Mouse (Mus musculus): Measurements from ENCODE around the gene Ppfia2. TPM values are rescaled to one million over a fixed set of nuclear protein-coding genes. Genes with fewer than 3 reads are reported as not detected.

Ppfia2 gene
- total RNA-seq, 2 experiments from 2014 or later: 4.2 to 4.8 TPM

DNA sequence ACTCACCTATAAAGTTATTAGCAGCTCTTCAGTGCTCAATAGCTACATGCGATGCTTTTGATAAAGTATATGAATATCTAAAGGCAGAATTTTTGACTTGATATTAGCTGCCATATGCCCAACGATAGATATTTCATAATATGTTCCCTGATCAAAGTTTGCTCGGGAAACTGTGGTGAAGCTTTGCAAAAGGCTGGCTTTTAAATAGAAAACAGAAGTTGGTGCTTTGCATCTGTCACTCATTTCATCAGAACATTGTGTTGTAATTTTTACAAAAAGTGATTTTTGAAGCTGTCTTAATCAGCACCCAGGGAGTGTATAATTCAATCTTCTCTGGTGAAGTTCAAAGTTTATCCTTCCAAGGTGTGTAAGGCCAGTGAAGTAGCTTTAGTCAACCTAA lies 195.1 kb downstream of the Ppfia2 start:
- no peak for DNase-seq

DNA sequence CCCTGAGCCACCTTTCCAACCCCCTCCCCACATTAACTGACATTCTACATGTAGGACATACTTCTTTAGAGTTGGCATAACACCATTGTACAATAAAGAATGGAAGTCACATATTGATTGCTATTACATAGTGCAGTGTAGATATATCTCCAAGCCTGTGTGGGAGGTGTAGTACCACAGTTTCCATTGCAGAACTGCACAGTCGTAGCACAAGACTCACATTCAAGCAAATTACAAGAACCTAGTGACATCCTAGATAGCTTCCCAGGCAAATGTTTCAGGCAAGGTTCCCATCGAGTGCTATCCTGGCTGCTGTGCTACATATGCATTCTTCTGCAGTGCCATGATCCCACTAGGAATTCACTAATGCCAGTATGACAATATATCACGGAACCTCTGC lies 200.0 kb downstream of the Ppfia2 start:
- no peak for DNase-seq

DNA sequence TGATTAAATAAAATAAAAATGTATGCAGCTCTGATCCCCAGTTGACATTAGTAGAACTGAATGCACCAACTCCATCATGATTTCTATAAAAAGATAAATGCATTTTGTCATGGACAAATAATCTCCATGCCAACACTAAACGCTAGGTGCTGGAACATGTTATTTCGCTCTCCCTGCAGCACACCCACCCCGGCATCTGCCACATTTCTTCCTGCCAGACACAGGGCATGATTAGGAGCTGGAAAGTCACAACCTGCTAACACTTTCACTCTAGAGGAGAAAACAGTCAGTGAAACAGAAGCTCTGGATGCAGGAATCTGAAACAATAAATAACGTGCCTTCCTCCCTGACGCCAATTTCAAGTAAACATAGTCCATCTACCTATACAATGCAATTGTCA lies 211.3 kb downstream of the Ppfia2 start:
- no peak for DNase-seq

DNA sequence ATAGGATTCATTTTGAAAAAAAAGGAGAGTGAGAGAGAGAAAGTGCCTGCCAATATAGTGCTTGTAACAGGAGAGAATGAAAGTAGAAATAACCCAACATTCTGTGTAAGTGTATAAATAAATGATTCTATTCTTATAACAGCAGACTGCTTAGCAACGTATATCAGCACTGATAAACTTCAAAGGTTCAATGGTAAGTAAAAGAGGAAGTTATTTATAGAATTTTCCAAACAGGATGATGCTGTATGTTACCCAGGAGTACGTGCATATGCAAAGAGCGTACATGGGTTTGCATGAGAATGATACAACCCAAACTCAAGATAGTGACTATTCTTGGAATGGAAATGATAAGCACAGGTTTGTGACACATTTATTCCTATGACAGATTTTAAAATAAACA lies 215.4 kb downstream of the Ppfia2 start:
- DNase-seq: no peak

DNA sequence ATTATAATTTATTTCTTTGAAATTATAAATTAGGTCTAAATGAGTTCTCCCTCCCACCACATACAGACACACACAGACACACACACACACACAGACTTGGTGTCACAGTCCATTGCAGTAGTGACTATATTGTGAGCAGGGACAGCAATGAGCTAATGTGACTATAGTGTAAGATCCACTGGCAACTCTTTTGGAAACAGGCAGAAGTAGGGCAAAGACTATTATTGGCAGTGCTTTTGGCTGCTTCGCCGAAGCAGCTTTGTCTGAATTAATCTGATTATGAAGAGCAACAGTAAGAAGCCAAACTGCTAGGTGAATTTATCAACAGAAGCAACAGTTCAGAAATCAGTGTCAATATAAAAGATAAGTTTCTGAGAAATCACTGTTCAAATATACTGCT lies 249.8 kb downstream of the Ppfia2 start:
- DNase-seq: peak in 1 of 2 experiments; percentile 1

DNA sequence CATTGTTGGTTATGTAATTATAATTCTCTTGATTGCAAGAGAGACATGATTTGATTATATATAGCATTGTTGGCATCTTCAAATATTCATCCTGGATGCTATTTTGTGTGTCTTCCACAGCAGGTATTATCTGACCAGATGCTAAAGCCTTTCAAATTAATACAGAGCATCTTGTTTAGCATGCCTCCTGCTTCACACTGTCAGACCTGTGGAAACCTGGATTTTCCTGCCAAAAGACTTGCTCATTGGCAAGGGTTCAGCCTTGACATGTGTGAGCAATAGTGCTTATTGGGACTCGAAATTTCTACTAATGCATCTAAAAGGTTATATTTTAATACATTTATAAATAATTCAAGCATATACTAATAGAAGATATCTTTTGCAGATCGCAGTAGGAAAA lies 262.1 kb downstream of the Ppfia2 start:
- DNase-seq: no peak

DNA sequence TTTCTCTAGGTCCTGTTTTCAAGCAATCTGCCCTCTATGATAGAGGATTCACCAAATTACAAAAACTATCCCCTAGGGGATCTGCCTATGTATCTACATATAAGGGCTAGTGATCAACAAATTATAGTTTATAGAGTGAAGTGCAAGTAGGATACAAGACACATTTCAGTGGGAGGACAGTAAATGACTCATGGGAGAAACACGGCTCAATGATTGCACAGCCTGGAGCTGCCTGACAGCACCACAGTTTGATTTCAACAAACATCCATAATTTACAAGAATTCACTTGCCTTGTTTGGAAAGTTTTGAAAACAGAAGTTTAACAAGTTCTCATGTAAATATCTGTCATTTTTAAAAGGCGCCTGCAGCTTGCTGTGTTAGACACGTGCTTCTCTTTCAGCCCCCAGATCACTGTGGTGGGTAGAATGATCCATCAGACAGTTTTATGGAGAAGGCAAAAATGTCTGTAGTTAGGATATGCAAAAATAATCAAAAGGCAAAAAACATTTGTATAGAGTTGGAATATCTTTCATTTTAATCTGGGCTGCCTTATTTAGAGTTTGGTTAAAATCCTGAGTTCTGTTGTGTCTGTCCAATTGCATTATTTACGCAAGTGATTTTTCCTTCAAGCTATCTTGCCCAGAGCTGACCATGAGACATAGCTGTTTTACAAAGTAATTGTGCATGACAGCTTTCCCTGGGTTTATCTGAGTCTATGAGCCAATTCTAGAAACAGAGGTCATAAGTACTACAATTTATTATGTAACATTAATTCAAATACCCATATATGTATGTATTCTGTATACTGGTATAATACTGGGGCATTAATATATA lies 266.3 kb downstream of the Ppfia2 start:
- no peak for DNase-seq

DNA sequence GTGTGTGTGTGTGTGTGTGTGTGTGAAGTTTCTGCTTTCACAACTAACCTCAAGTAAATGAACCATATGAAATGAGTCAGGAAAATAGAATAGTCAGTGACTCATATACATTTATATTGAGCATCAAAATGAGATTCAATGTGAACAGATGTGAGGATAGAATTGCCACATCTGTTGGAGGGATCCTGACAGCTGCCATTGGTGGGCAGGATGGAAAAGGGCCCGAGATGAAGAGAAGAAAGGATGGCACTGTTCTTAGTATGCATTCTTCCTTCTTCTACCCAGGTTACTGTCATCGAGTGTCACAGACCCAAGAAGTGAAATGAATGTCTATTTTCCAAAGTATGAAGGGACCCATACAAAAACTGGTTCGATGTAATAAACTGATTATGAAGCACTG lies 268.1 kb downstream of the Ppfia2 start:
- no peak for DNase-seq

DNA sequence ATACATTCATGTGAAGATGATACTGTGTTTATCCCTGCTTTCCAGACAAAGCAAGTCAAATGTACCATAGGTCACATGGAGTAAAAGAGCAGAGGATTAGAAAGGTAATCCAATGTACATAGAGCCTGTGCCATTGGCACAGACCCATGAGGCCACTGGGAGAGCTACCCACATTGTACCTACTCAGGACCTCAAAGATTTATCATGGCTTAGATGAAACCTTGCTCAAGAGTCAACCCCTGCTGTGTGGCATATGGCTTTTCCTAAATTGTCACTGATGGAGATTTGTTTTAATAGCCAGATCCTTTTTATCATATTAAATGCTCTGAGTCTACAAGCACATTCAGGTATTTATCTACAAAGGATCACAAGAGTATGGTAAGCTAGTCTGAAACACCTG lies 274.8 kb downstream of the Ppfia2 start:
- DNase-seq: no peak

DNA sequence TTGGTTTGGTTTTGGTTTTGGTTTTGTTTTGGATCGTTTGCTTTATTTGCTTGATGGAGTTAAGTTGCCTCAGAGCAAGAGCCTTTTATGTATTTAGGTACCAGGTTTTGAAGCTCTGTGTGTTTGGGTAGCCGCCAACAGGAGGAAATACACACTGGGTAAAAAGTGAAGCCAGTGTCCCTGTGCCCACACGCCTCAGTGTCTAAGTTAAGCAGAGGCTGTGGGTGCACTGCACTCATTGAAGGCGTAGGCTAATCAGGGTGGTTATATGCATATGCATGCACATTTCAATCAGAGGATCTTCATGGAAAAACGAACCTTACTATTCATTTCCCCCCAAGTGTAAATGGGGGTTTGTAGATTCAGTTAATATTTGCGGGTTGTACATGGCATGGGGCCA lies 290.9 kb downstream of the Ppfia2 start:
- no peak for DNase-seq

DNA sequence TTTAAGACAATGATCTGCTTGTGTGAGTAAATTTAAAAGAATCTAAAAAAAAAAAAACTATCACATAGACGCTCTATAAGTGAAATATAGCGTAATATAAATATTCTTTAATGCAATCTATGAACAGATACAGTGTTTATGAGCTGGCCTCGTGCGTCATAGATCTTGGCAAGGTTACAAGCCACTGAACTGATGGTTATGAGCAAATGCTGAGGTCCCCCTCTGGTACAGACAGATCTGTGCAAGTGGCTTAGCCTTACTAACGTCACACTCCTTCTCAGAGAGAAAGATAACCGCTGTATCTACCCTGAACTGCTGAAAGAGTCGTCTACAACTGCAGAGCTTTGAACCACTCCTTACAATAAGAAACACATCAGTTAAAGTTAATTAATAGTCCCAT lies 293.6 kb downstream of the Ppfia2 start:
- no peak for DNase-seq

DNA sequence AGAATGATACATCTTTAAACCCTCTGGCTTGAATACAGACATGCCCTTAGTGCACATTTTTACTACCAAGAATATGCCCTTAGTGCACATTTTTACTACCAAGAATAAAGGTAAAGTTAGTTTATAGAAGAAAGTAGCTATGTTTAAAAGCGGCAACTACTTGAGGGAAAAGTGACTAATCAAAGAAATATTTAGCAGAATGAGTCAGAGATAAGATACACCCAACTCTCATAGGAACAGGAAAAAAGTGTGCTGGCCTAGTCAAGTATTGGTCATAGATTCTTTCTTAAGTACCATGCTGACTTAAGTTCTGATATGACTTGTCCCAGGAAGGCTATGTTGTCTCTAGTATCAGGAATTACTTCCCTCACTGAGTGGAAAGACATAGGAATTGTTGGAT lies 305.4 kb downstream of the Ppfia2 start:
- no peak for DNase-seq

DNA sequence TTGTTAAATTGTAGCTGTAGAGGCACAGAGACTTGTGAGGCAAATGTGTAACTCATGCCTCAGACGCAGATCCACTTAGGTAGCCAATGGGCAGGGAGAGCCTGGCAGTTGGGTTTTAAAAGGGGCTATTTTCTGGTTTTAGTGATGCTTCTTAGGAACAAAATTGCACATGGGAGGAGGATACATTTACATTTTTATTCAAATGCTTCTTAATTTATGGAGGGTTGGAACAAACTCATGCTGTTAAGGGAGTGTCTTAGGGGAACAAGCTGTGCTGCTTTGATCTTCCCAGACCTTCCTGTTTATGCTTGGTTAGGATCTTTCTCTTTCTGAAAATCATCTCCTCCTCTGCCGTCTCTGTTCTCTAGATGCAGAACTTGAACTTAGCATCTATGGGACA lies 345.3 kb downstream of the Ppfia2 start:
- DNase-seq: no peak

DNA sequence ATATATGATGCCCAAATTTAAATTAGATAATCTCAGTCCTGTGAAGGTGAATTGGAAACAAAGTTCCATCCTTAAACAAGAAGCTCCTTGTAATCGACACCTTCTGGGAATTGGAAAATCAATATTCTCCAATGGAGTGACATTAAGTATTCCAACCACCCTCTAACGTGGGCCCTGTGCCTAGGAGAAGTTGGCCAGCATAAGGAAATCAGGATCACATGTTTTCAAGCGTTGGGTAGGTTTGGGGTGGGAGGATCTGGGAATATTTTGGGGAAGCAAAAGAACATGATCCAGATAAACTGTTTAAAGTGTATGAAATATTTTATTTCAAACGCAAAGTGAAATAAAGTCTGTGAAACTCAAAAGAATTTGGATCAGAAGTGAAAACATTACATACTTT lies 348.2 kb downstream of the Ppfia2 start:
- no peak for DNase-seq

DNA sequence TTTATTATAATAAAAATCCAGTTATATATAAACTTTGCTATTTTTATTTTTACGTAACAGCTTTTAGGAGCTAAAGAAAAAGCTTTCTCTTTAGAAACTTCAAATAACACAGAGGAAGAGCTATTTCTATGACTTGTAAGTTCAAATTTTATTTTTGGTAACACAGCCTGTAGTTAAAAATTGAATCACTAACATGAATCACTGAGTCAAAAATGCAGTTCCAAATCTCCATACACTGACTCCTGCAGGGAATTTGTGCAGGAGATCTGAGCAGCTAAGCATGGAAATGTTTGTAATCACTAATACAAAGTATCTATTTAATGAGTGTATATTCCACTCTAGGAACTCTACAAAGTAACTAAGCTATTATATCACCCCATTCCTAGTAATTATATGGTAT lies 354.1 kb downstream of the Ppfia2 start:
- no peak for DNase-seq

DNA sequence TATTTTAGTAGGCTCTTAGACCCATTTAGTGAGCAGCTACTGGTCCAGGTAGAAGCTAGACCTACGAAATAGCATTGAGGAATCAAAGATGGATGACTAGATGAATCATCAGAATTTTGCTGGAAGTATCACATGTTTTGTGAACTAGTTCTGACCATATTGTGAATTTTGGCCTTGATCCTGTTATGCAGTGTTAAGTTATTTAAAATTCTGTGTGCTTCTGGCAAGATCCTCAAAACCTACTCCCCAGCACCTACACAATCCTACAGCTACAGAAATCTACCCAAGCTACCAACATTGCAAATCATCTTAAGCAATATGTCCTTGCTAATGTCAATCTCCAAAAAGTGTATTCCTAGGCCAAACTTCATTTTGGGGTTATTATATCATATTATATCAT lies 368.3 kb downstream of the Ppfia2 start:
- no peak for DNase-seq

DNA sequence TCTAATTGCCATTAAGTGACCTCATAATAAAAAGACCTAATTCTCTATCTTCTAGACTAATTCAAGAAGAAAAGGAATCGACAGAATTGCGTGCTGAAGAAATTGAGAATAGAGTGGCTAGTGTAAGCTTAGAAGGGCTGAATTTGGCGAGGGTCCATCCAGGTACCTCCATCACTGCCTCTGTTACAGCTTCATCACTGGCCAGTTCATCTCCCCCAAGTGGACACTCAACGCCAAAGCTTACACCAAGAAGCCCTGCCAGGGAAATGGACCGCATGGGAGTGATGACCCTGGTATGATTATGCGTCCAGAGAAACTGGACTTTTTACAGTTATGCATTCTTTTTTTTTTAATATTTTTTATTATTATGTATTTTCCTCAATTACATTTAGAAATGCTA lies 388.0 kb downstream of the Ppfia2 start:
- DNase-seq: no peak

DNA sequence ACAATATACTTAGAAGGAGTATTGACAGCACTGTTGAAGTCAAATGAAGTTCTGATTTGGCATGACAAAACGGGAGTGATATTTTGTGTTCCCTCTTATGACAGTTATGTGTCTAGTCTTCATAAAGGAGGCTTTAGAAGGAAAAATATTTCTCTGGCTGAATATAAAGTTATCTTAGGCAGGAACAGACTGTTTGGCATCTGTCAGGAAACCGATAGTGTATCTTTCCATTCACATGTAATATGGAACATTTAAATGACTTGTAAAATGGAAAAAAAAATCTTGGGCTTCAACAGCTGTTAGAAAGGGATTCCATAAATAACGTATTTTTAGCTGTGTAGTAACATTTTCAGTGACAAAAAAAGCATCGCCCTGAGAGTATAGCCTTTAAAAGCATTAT lies 400.1 kb downstream of the Ppfia2 start:
- no peak for DNase-seq

DNA sequence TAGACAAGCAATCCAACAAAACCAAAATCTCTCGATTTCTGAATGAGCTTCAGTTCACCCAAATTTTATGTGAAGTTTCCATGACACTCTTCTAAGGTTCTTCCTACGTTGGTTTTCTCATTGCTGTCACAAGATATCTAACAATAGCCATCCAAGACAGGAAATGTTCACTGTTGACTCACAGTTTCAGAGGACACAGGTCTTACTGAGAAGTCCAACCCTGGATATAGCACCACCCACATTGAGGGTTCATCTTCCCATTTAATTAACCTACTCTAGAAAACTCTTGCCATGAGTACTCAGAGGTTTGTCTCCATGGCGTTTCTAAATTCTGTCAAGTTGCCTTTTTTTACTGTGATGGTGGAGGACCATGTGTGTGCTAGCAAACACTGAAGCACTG lies 401.7 kb downstream of the Ppfia2 start:
- no peak for DNase-seq

DNA sequence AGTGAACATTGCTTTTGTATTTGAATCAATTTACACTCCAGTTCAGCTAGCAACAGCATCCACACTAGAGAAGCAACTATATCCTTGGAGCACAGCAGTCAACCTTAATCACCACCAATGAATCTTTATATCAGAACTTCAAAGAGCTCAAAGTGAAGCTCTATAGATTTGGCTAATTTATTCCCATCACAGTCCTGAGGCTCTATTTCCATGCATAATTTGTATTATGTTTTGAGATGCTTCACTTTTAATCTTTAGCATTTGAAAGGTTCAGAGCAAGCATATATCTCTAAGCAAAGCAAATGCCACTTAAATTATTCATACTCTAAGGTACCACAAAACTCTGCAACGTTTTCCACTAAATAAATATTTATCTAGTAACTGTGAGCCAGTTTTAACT lies 402.6 kb downstream of the Ppfia2 start:
- no peak for DNase-seq

DNA sequence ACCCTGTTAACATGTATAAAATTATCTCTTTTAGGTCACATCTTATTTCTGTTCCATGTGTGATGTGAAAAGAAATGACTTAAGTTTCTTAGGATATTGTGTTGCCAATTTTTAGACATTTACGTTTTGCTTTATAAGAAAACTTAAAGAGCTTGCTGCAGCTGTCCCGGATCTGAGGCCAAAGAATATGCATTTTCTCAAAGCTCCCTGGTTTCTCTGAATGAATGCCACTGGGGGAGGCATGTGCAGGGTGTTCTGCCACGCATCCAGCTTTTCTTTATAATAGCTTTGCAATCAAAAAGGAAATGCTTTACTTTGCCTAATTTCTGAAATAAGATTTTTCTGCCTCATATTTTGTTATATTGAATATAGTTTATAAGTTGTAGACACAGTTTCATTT lies 411.2 kb downstream of the Ppfia2 start:
- no peak for DNase-seq

DNA sequence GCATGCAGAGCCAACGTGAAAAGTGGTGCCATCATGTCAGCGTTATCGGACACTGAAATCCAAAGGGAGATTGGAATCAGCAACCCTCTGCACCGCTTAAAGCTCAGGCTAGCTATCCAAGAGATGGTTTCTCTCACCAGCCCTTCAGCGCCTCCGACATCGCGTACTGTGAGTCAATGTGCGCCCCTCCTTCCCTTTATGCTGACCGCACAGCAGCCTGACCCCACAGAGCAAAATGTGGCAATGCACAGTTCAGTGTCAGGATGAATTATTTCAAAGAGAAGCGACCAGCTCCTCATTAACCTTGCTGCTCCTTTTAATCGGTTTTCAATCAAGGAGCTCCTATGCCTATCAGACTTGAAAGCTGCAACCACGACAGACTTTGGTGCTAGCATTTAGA lies 426.2 kb downstream of the Ppfia2 start:
- DNase-seq: no peak

DNA sequence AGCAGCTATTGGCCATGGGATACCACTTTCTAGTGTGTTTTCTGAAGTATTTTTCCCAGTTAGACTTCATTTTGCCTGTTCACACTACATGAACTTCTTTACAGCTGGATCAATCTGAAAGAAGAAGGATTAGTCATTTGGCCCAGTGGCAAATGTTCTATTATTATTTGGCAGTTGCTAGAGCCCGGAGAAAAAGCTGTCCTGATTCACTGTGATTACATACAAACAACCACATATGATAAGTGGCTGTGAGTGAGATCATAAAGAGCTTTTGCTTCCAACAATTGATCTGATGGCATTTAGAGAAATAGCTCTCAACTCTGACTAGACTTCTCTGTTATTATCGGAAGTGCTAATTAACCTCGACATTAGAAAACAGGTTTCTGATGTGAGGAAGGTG lies 440.0 kb downstream of the Ppfia2 start:
- no peak for DNase-seq

DNA sequence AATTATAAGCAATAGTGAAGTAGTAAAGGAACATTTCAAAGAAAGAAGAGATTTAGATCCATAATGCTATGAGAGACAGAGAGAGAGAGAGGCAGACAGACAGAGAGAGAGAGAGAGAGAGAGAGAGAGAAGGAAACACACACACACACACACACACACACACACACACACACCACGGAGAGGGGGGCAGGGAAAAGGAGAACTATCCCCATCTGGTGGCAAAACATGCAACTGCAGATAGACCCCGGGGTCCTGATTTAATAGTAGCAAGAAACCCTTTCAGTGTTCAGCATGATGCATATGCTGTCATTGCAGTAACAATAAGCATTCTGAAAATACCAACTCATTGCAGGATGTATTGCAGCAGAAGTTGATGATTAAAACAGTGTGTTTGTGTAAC lies 442.9 kb downstream of the Ppfia2 start:
- DNase-seq: no peak

DNA sequence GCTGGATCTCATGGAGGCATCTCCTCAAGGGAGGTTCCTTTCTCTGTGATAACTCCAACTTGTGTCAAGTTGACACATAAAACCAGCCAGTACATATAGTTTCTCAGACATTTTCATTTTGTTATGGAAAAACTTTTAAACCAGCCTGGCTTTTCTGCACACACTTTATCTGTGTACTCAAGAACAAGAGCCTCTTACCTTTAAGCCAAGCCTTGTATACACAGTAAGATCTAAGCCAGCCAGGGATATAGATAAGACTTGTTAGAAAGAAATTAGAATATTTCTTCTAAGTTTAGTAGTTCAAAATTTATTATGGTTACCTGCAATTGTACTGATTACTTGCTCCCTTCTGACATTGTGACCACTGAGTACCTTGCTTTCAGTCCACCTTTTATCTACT lies 444.1 kb downstream of the Ppfia2 start:
- DNase-seq: no peak

Measured in adrenal gland, postnatal 36 days (tissue).